Mouse (Mus musculus) spleen, adult 2 months (tissue): ENCODE measurements at regions not wholly inside any gene's neighbourhood (a gene's known extent, or its start where the extent isn't known, plus 50 kb on each side); places are given as distances from the start of the nearest gene placed in this dataset.

Experiments used
- DNase-seq, 2 experiments: peaks; one replicate each; pipeline versions ENCODE4 v3.0.0 to v3.0.0-alpha.2; 2012 to 2021; ENCODE audit warnings: low spot score in 2 of 2, low read depth in 1 of 2
- H3K27ac ChIP-seq: fragments of 200-500 bp; 2 replicates; pipeline ENCODE4 v1.5.1; 2012; ENCODE audit warnings: low read length, inconsistent platforms; ENCODE audit not compliant: insufficient read depth
- H3K27me3 ChIP-seq: fragments of 200-500 bp; 2 replicates; pipeline ENCODE4 v1.6.1; 2012; ENCODE audit warnings: mild to moderate bottlenecking, moderate library complexity, low read length, inconsistent platforms; ENCODE audit not compliant: control insufficient read depth, insufficient read depth
- H3K36me3 ChIP-seq: fragments of 200-500 bp; 2 replicates; pipeline ENCODE4 v1.6.1; 2012; ENCODE audit warnings: mild to moderate bottlenecking, low read length, inconsistent platforms; ENCODE audit not compliant: control insufficient read depth, insufficient read depth
- H3K4me1 ChIP-seq: fragments of 200-500 bp; 2 replicates; pipeline ENCODE4 v1.6.1; 2011; ENCODE audit warnings: inconsistent platforms; ENCODE audit not compliant: control insufficient read depth, insufficient read depth, insufficient read length
- H3K4me3 ChIP-seq: fragments of 200-500 bp; 2 replicates; pipeline ENCODE4 v1.5.1; 2011; ENCODE audit warnings: mild to moderate bottlenecking, inconsistent platforms; ENCODE audit not compliant: insufficient read depth, insufficient read length; ENCODE audit errors: extremely low read depth
- CTCF ChIP-seq: fragments of 200-500 bp; IDR thresholded peaks from 2 replicates; pipeline ENCODE4 v1.5.1; 2011; ENCODE audit warnings: mild to moderate bottlenecking, inconsistent platforms; ENCODE audit not compliant: insufficient read depth, insufficient read length, insufficient replicate concordance; ENCODE audit errors: extremely low read depth
- POLR2A ChIP-seq: fragments of 200-500 bp; IDR thresholded peaks from 2 replicates; pipeline ENCODE4 v1.6.1; 2011; ENCODE audit warnings: low read depth, low read length, inconsistent platforms
- WGBS: fragments of 180-500 bp; shearing (Covaris S2); methylation state at CpG from one replicate; pipeline ENCODE4 v1.1.7; 2018; 5-methylcytosine and 5-hydroxymethylcytosine counted together

DNA sequence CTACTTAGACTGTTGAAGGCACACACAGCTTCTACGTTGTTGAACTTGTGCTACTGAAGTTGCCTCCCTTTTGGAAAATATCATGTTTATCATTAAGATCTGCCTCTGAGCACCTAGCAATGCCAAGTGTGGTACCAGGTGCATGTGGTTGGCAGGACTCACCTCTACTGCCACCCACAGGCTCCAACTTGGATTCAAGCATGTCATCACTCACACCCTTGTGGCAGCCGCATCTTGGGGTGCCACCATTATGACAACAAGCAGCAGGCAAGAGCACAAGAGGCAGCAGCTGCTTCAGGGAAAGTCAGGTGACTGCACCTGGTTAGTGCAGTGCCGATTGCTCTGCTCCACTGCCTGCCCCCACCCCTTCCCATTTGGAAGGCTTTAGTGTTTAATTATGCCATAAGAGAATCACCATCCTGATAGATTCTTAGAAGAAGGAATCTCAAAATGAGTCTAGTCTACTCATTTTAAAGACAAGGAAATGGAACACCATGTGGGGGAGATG is 435.2 kb upstream of the Smim15 start:
- no peak overlapping the region for H3K4me3 ChIP-seq
- H3K4me1 ChIP-seq: no peaks in the 10 kb centered on the region
- TF ChIP-seq CTCF (no peak), POLR2A (no peak)
- no peaks in the 10 kb centered on the region for H3K27me3 ChIP-seq
- H3K36me3 ChIP-seq: no peaks in the 10 kb centered on the region
- H3K27ac ChIP-seq: no peak overlapping the region
- WGBS: 80% methylated on average over 3 of the region's 3 CpGs
- no peak for DNase-seq

DNA sequence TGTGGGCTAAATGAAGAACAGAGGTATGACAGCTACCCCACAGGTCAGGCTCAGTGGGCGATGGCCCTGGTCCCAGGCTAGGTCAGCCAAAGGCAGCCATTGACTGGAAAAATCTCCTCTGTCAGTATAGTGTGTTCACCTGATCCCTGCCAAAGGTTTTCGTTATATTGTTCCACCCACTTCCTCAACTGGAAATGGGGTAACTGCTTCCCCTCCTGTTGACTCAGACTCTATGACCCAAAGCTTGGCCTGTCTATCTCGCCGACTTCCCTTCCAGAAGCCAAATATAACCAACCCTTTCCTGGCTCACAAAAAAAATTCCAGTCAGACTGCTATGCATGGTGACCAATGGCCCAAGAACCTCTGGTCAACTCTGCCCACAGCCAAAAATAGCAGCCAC is 437.0 kb upstream of the Smim15 start:
- DNase-seq: no peak
- Histone ChIP-seq H3K4me3 (no peak overlapping the region), H3K27me3 (no peaks in the 10 kb centered on the region), H3K4me1 (no peaks in the 10 kb centered on the region), H3K36me3 (no peaks in the 10 kb centered on the region), H3K27ac (no peak overlapping the region)
- no peak for TF ChIP-seq POLR2A
- TF ChIP-seq CTCF: no peak
- WGBS: 43% methylated on average over 4 of the region's 4 CpGs

GRCm38 (mm10) chr13:107602149-107602548 is 442.1 kb upstream of the Smim15 start:
- Histone ChIP-seq H3K27me3 (no peaks in the 10 kb centered on the region), H3K36me3 (no peaks in the 10 kb centered on the region), H3K27ac (no peak overlapping the region), H3K4me3 (no peak overlapping the region), H3K4me1 (no peaks in the 10 kb centered on the region)
- 89% methylated on average over 5 of the region's 5 CpGs for WGBS
- no peak for TF ChIP-seq CTCF
- no peak for TF ChIP-seq POLR2A
- DNase-seq: no peak

GRCm38 (mm10) chr13:107601132-107601439 is 443.2 kb upstream of the Smim15 start:
- no peaks in the 10 kb centered on the region for H3K36me3 ChIP-seq
- no peak overlapping the region for H3K27ac ChIP-seq
- TF ChIP-seq POLR2A (no peak), CTCF (no peak)
- H3K4me3 ChIP-seq: no peak overlapping the region
- H3K27me3 ChIP-seq: no peaks in the 10 kb centered on the region
- 87% methylated on average over 4 of the region's 4 CpGs for WGBS
- H3K4me1 ChIP-seq: no peaks in the 10 kb centered on the region
- no peak for DNase-seq

DNA sequence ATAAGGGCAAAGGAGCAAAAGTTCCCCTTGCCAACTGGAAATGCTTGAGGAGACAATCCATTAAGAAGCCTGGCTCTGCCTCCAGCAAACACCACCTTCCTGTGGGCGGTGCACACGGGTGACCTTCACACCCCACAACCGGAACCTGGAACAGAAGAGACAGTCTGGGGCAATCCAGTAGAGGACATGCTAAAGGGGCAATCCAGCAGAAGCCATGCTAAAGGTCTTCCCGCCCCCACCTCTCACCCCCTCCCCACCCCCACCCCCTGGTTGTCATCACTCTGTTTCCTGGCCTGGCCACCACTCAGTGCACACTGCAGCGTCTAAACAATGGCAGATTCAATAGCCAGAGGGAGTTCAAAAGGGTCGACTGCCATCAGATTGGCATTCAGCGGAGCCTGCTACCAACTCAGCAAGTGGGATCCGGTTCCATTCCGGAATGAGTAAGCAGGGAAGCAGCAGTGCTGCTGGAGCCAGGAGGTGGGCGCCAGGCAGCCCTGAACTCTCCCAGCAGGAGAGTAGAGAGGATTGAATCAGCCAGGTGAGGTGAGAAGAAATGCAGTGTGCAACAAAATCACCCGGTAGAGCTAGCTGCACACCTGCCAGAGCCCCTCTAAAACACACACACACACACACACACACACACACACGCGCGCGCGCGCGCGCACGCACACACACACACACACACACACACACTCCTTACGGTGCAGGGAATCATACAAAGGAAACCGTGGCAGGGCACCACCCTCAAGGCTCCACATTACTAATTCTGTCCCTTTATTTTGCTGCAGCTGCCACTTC is 443.7 kb upstream of the Smim15 start:
- H3K36me3 ChIP-seq: no peaks in the 10 kb centered on the region
- no peaks in the 10 kb centered on the region for H3K27me3 ChIP-seq
- H3K4me1 ChIP-seq: no peaks in the 10 kb centered on the region
- no peak for DNase-seq
- H3K27ac ChIP-seq: no peak overlapping the region
- H3K4me3 ChIP-seq: no peak overlapping the region
- TF ChIP-seq POLR2A (no peak), CTCF (no peak)
- WGBS: 50% methylated on average over 22 of the region's 22 CpGs

GRCm38 (mm10) chr13:107599094-107599644 is 445.1 kb upstream of the Smim15 start:
- TF ChIP-seq CTCF: no peak
- H3K27me3 ChIP-seq: no peaks in the 10 kb centered on the region
- H3K4me3 ChIP-seq: no peak overlapping the region
- 48% methylated on average over 4 of the region's 4 CpGs for WGBS
- DNase-seq: no peak
- no peaks in the 10 kb centered on the region for H3K36me3 ChIP-seq
- H3K27ac ChIP-seq: no peak overlapping the region
- H3K4me1 ChIP-seq: no peaks in the 10 kb centered on the region

- DNase-seq: no peak
- 91% methylated on average over 1 of the region's 1 CpGs for WGBS
- H3K4me1 ChIP-seq: no peaks in the 10 kb centered on the region
Observed at GRCm38 (mm10) chr13:107598391-107598790, 445.9 kb upstream of the Smim15 start.

More at GRCm38 (mm10) chr13:107598391-107598790, 445.9 kb upstream of the Smim15 start:
- TF ChIP-seq CTCF: no peak
- TF ChIP-seq POLR2A: no peak
- H3K4me3 ChIP-seq: no peak overlapping the region
- H3K27me3 ChIP-seq: no peaks in the 10 kb centered on the region
- no peaks in the 10 kb centered on the region for H3K36me3 ChIP-seq
- no peak overlapping the region for H3K27ac ChIP-seq
